Mouse (Mus musculus): ENCODE measurements around the gene Zmynd15.
"Not testable (repeated sequence)": the region's sequence is repeated elsewhere in the genome, so short reads cannot be mapped to it uniquely, and the experiment has no call there.

Zmynd15 gene

DNA sequence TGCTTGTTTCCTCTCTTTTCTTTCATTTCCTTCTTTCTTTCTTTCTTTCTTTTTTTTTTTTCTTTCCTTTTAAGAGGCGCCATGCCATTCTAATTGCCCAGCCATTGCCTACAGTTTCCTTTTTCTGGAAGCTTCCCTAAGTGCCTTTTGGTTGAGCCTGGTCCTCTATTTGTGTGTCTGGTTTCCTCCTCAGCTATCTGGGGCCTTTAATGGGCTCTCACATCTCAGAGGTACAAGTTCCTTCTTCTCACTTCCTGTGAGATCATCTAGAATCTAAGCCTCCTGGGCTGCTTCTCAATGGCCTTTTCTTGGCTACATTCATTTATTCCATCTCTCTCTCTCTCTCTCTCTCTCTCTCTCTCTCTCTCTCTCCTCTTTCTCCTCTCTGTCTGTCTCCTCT, 11.9 kb upstream of the Zmynd15 start:
- DNase-seq (ENCODE audit: low read depth), result no peak

DNA sequence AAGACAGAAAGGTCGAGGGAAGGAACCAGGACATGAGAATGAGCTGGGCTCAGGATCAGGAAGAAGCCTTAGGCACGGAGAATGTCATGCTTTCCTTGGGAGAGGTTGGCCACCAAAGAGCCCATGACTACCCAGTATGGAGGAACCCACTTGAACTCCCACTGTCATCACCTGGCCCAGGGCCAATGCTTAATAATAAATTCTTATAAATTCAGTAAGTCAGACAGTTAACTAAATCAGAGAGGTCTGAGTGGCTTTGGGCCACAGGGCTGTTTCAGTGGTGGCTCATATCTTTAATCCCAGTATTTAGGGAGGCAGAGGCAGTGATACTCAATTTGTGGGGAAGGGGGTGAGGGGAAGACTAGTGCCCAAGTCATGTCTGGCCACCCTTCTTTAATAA, 8.3 kb upstream of the Zmynd15 start:
- no peak for DNase-seq (ENCODE audit: low read depth)

DNA sequence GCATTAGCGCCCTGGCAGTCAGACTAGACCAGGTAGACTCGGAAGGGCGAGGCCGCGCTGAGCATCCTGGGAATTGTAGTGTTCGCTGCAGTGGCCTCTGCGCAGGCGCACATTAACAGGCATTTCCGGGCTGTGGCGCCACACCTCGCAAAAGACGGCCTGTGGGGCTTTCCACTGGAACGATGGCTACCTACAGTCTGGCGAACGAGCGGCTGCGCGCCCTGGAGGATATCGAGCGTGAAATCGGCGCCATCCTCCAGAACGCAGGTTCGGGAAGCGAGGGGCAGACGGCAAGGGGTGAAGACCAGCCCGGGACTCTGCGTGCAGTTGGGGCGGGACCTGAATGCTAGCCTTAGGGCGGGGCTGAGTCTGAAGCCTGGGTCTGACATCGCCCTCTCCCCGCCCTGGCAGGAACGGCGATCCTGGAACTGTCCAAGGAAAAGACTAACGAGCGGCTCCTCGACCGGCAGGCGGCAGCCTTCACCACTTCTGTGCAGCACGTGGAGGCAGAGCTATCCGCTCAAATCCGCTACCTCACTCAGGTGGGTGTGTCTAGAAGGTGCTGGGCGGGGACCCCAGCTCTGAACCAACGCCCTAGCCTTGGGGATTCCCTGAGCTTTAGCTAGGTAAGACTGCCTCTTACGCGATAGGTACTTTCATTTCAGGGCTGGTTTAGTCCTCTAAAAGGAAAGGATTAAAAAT, 7.3 kb upstream of the Zmynd15 start, which contains the start of gene Med11:
Gene Med11, plus strand, starts transcription at position 123 of the 702 bp plus-strand sequence.
- DNase-seq (ENCODE audit: low read depth), result peak; percentile 93

DNA sequence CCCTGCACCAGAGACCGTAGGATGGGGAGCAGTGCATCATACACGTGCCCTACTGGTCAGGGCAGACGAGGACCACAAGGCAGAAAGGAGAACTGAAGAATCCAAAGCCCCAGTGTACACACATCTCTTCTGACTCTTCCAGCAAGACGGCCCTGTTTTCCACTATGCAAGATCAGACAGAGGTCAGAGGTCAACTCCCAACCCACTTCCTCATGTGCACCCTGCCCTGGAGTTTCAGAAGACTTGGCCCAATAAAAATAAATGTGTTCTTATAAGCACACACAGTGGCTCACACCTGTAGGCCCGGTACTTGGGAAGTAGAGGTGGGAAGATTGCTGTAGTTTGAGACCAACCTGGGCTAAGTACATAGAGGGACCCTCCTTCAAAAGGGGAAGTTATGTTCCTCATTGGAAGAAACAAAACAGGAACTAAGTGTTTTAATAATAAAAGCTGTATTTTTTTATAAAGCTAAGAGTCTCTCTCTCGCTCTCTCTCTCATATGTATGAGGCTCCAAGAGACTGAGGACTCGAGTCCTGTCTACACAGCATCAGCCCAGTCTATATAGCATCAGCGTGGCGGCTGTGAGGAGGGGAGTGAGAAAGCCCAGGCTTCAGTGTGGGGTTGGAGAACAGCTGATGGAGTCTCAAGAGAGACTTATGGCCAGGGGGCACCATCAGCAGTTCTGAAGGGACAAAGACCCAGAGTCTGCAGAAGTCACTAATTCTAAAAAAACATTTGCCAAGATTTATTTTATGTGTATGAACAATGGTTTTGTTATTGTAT, 5.8 kb upstream of the Zmynd15 start:
- no peak for DNase-seq (ENCODE audit: low read depth)

DNA sequence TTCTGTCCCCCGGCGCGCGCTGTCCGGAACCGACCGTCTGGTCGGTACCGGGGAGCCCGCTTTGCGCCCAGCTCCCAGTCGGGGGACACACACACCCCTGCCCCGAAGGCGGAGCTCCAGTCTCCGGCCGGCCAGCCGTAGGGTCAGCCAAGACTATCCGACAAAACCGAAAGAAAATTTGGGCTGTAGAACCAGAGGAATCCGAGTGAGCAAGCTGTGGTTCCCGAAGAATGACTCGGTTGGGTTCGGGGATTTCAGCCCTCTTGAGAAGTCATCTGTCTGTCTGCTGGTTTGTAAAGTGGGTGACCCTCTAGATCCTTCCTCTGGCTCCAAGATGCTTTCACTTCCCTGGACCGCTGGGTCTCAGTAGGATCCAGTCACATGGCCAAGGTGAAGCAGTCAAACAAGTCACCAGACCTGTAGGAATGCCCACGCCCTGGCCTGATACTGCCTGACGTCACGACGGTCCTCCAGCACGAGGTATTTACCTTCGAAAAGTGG, 418 bp downstream of the Zmynd15 start, which contains the start of gene Cxcl16:
Gene Cxcl16, minus strand, starts transcription at position 384 of the 501 bp plus-strand sequence.
- no peak for DNase-seq (ENCODE audit: low read depth)

DNA sequence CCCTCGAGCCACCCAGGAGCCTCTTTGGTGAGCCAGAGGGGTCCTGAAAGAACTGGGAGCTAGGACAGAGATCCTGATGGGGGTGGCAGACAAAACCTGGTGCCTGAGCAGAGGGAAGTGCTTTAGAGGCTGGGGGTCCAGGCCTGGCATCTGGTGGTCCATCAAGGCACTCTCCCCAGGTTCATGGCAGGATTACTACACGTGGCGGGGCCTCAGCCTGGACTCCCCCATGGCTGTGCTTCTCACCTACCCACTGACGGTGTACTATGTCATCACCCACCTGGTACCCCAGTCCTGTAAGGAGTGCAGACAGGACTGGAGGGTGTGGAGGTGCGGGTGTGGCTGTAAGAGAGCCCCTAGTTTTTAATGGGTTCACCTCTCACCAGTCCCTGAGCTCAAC, 4.7 kb downstream of the Zmynd15 start:
- DNase-seq (ENCODE audit: low read depth), result no peak

DNA sequence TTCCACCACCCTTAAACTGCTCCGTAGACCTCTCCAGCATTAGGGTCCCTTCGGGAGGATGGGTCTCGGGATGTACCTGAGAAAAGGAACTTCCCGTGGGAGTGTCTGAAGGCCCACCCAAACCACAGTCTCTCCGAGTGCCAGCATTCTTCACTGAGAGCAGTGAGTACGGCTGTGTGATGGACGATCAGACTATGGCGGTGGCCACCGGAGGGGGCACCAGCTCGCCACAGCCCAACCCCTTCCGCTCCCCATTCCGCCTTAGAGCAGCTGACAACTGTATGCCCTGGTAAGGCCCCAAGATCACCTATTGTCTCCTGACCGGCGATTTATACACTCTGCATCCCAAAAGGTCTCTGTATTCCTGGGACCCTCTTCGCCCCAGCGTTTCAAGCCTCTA, 6.0 kb downstream of the Zmynd15 start:
- DNase-seq (ENCODE audit: low read depth), result no peak

DNA sequence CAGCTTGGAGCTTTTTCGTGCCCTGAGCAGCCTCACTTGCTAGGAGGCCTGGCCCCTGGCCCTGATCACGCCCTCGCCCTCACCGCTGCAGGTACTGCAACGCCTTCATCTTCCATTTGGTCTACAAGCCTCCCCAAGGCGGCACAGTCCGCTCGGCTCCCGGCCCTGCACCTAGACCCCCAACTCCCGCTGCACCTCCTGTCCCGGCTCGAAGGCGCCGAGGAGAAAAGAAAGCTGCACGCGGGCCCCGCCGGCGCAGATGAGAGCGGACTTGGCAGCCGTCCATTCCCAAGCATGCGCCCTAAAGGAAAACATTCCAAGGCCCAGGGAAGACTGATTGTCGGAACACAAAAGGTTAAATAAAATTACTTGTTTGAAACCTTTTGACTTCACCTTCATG, 6.6 kb downstream of the Zmynd15 start:
- no peak for DNase-seq (ENCODE audit: low read depth)

DNA sequence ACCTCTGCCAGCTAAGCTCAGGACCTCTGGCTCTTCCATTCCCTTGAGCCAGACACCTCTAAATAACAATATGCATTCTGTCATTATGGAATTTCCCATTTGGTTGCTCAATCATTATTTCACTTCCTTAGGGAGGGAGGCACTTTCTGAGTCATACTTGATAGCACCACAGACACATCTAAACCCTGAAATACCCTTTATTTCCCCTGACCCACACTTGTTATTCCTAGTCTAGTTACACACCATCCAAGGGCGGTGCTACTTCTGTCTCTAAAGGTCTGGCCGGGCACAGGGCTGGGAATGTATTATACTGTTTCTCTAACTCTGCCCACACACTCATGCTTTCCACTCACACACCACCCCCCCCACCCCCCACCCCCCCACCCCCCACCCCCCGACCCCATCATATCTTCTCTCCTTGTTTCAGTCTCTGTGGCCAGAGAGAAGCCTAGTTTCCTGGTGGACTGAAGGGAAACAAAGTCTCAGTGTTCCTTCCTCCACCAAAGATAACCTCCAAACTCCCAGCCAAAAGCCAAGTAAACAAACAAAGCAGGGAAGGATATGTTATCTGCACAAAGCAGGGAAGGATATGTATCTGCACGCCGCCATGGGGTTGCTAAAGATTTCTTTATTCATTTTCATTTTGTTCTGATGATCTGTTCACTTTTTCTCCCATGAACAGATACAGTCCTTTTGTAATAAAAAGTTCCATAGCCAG, 8.8 kb downstream of the Zmynd15 start:
- no peak for DNase-seq (ENCODE audit: low read depth)

DNA sequence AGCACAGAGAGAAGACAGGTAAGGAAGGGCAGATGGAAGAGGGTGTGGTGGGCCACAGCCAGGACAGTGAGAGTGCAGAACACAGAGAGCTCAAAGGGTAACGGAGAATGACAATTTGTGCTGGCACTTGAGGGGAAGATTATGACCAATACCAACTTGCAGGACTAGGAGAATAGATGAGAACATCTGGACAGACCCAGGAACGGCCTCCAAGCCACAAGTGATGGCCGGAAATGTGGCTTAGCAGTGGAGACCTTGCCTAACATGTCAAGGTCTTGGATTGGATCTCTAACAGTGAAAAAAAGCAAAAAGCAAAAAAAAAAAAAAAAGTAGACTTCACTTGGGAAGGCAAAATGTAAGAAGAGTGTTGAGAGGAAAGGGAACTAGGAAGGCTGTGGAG, 10.5 kb downstream of the Zmynd15 start:
- no peak for DNase-seq (ENCODE audit: low read depth)

DNA sequence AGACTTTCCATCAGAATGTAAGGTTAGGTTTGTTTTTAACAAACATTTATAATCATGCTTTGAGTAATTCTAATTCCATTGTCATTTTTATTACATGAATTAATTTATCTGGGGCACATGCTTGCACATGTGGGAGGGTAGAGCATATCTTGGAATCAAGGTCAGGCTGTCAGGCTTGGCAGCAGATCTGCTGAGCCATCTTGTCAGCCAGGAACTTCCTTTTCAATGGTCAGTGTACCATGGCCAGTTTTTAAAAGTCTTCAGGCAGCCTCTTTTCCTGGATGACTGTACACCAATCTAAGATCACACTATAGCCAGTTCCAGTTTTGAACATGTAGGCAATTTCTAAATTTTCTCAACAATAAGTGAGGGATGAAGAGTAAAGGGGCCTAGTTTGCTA, 13.5 kb downstream of the Zmynd15 start:
- no peak for DNase-seq (ENCODE audit: low read depth)

DNA sequence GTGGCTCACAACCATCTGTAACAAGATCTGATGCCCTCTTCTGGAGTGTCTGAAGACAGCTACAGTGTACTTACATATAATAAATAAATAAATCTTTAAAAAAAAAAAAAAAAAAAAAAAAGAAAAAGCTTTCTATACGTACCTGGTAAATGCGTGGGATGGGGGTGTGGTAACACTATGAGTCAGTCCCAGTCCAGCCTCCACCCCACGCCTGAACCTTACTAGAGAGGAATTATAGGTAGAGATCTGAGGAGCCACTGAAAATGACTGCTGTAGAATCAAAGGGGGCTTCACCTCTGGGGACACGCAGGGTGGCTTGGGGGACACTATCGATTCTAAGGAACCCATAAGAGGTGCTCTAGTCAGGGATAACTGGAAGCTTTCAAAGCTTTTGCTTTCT, 14.1 kb downstream of the Zmynd15 start:
- DNase-seq (ENCODE audit: low read depth), result not testable (repeated sequence)

DNA sequence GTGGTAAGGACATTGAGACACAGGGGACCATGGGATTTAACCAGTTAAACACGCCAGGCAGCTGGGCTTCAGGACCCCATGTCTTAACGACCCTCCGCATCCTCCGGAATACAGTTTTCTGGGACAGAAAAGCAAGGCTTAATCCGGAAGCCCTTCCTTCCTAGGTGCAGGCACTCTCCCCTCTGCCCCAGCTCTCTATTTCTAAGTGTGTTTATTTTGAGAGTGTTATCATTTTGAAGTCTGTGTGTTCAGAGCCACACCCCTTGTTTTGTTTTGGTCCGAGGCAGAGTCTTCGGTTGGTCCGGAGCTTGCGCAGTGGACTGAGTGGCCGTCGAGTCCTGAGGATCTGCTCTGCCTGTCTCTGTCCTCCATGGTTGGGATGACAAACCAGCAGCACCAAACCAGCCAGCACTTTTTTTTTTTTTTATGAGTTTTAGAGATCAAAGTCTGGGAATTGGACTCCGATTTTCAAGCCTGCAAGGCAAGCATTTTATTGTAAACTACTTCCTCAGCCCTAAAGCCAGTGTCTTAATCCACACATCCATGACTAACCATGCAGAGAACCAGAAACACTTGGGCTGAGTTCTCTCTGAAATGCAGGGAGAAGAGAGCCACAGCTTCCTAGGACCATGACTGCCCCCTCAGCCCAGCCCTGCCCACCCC, 15.8 kb downstream of the Zmynd15 start:
- no peak for DNase-seq (ENCODE audit: low read depth)

DNA sequence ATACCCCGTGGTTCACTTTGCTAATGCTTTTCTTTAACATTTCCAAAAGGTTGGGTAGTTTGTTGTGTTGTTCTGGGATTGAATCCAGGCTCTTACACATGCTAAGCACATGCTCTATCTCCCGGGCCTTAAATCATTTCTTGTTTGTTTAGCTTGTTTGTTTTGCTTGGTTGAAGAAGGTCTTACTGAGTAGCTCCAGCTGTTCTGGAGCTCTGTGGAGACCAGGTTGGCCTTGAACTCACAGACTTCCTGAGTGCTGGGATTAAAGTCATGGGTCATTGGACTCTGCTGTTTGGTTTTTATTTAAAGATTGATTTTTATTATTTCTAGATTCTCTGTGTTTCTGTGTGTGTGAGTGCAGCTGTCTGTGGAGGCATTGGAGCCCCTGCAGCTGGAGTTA, 26.3 kb downstream of the Zmynd15 start:
- DNase-seq (ENCODE audit: low read depth), result no peak

DNA sequence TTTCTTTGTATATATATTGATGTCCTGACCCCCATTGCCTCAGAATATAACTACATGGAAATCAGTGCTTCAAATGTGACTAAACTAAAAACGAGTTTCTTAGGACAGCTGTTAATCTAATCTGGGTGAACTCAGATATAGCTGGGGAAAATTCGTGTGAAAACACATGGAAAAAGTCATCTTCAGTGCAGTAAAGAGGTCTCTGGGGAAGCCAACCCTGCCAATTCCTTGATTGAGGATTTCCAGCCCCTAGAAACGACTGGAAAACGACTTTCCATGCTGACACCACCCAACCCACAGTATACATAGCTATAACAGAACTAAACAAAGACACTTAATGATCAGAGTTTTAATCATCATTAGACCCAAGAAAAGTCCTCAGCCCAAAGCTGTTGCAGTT, 28.6 kb downstream of the Zmynd15 start:
- no peak for DNase-seq (ENCODE audit: low read depth)

DNA sequence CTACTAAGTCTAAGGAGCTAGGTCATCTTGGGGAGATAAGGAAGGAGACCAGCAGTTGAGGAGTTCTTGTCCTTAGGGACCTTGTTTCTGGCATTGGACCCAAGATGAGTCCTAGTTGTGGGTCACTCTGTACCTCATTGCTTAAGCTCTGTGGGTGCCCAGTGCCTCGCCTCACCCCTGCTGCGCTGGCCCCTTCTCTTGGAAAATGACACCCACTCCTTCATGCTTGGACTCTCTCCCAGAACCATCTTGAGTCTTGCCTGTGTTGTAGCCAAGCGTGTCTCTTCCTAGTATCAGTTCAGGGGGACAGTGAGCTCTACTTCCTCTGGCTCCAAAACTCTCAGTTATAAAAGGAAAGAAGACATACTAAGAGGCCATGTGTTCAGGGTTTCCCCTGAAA, 29.9 kb downstream of the Zmynd15 start:
- no peak for DNase-seq (ENCODE audit: low read depth)

DNA sequence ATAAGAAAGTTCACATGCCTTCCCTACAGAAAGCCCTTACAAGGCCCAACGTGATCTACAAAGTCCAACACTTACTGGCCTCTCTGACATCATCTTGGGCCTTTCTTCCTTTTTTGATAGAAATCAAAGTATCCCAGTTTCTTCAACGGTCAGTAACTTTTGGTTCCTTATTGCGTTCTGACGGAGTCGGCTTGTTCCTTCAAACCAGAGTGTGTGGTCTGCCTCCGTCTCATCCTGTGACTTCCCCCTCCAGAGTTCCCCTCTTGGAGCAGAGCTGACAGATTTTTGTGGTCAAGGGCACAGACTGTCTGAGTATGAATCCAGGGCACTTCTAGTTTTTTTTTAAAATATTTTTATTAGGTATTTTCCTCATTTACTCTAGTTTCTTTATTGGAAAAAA, 30.5 kb downstream of the Zmynd15 start:
- DNase-seq (ENCODE audit: low read depth), result peak; percentile 29

DNA sequence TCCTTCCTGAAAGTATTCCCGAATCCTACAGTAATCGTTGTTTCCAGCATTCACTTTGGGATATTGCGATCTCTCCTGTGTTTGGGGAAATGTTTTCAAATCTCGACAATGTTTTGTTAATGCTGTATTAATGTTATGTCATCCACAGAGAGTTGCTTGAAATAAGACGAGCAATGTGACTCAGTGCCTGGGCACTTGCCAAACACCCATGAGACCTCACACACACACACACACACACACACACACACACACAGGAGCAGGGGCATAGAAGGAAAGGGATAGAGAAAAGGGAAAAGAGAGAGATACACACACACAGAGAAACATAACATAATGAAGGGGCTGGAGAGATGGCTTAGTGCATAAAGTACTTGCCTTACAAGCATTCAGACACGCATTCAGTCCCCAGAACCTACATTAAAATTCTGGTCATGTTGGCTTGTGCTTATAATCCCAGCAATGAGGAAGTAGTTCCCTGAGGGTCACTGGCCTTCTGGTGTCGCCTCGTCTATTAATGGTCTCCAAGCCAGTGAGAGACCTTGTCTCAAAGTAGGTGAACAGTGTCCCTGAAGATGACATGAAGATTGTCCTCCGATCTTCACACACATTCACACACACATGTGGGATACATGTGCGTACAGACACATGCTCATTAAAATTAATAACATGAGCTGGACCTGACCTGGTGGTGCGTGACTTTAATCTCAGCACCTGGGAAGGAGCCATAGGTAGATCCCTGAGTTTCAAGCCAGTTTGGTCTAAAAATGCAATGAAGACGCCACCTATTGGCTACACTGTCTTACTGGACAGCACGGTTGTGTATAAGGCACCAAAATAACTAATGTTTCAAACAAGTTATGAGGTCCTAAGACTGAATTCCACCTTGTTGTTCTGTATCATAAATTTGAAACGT, 40.6 kb downstream of the Zmynd15 start:
- no peak for DNase-seq (ENCODE audit: low read depth)

DNA sequence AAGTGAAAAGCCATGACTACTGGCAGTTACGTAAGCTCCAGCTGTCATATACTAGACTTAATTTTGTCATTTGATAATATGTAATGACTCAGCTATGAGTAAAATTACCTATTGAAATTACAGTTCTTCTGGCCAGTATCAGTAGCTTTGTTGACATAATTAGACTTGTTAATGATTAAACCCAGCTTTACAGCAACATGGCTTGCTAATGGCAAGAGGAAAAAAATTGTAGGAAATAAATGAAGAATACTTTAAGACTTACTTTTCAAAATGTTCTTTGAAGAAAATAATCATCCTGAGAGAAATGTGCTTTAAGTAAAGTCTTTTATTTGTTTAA, 41.2 kb downstream of the Zmynd15 start:
- no peak for DNase-seq (ENCODE audit: low read depth)

DNA sequence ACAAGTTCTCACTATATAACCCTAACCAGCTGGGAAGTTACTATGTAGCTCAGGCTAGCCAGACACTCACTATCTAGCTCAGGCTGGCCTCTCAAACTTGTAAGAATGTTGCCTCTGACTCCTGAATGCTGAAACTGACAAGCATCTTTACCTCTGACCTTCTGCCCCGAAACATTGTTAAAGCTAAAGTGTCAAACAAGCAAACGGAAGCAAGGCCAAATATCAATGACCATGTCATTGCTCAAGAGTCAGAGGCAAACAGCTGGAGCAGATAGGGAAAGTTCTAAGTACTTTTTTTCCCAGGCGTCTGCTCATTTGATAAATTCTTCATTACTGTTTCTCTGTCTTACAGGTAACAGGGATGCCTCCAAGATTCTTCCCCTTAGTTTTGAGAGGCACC, 42.8 kb downstream of the Zmynd15 start:
- no peak for DNase-seq (ENCODE audit: low read depth)

DNA sequence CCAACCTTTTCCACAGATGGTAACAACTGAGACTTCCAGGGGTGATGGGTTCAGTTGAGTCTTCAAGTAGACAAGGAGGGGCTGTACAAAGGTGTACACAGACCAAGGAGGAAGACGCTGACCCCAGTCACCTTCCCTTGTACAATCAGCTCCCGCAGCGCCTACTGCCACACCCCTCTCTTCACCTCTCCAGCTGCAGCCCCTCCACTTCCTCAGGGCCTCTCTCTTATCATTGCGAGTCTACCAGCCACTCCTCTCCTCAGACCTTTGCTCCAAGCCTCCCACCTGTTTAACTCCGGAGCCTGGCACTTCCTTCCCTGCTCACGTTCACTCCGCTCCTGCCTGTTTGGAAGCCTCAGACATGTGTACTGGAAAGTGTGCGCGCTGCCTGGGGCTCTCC, 45.7 kb downstream of the Zmynd15 start, which contains the start of gene Tm4sf5:
Gene Tm4sf5, plus strand, starts transcription at position 275 of the 400 bp plus-strand sequence.
- DNase-seq (ENCODE audit: low read depth), result no peak
